Mouse (Mus musculus): ENCODE results near the gene Hsd17b14.

GRCm38 (mm10) chr7:45522957-45523676, 31.6 kb upstream of the Hsd17b14 start:
- TF ChIP-seq CTCF (IDR thresholded peaks at IDR 0.05; ENCODE audit: low read depth, low read length) (no peak), GATA2 (IDR thresholded peaks at IDR 0.05; ENCODE audit: borderline replicate concordance, low read depth, low read length) (no peak), GATA1 (IDR thresholded peaks at IDR 0.05; ENCODE audit: borderline replicate concordance, low read length) (no peak)
